Mouse (Mus musculus) heart, embryonic 10.5 days (tissue): ENCODE data around the gene Rangap1. TPM values are rescaled to one million over a fixed set of nuclear protein-coding genes. Genes with fewer than 3 reads are reported as not detected.

Experiments
- DNase-seq: peaks from one replicate; pipeline ENCODE4 v3.0.0-alpha.2; 2017; ENCODE audit warnings: low spot score
- H3K27ac ChIP-seq: fragments of 300-500 bp; sonication (generic); 2 replicates; pipeline ENCODE4 v1.5.1; 2016; ENCODE audit warnings: mild to moderate bottlenecking
- H3K27me3 ChIP-seq: fragments of 300-500 bp; sonication (generic); 2 replicates; pipeline ENCODE4 v1.6.1; 2016; ENCODE audit warnings: mild to moderate bottlenecking; ENCODE audit not compliant: poor library complexity, insufficient read depth, severe bottlenecking
- H3K36me3 ChIP-seq: fragments of 300-500 bp; sonication (generic); 2 replicates; pipeline ENCODE4 v1.6.1; 2016; ENCODE audit warnings: mild to moderate bottlenecking, moderate library complexity
- H3K4me1 ChIP-seq: fragments of 300-500 bp; sonication (generic); 2 replicates; pipeline ENCODE4 v1.6.1; 2016; ENCODE audit warnings: mild to moderate bottlenecking
- H3K4me3 ChIP-seq: fragments of 300-500 bp; sonication (generic); 2 replicates; pipeline ENCODE4 v1.5.1; 2016; ENCODE audit warnings: mild to moderate bottlenecking, moderate library complexity
- H3K9me3 ChIP-seq: fragments of 300-500 bp; sonication (generic); 2 replicates; pipeline ENCODE4 v1.6.1; 2016; ENCODE audit warnings: mild to moderate bottlenecking, moderate library complexity
- WGBS: fragments of 180-500 bp; shearing (Covaris S2); methylation state at CpG from one replicate; pipeline ENCODE4 v1.1.7; 2016; 5-methylcytosine and 5-hydroxymethylcytosine counted together
- polyA plus RNA-seq: library from polyadenylated mRNA; unstranded; fragments of >200 nt; fragmentation: Nextera tagmentation; extraction: Ambion mirVana; gene quantifications from 2 replicates; pipeline ENCODE4 v1.2.1, GENCODE M21; 2016

The Rangap1 gene
- polyA plus RNA-seq, 1 experiment from 2014 or later, result 141 TPM

GRCm38 (mm10) chr15:81670231-81670640 lies 75.1 kb downstream of the Rangap1 start:
- no peak for DNase-seq
- H3K9me3 ChIP-seq, result no peaks in the 10 kb centered on the region
- no peak overlapping the region for H3K27ac ChIP-seq
- 82% methylated on average over 4 of the region's 4 CpGs for WGBS
- H3K27me3 ChIP-seq, result no peaks in the 10 kb centered on the region
- no peak overlapping the region for H3K4me3 ChIP-seq
- no peaks in the 10 kb centered on the region for H3K4me1 ChIP-seq
- H3K36me3 ChIP-seq, result peaks cover 61% of the 10 kb centered on the region

GRCm38 (mm10) chr15:81666957-81667356 lies 78.4 kb downstream of the Rangap1 start:
- Histone ChIP-seq H3K27ac (no peak overlapping the region), H3K27me3 (no peaks in the 10 kb centered on the region), H3K9me3 (no peaks in the 10 kb centered on the region), H3K4me3 (no peak overlapping the region), H3K36me3 (peaks cover 42% of the 10 kb centered on the region), H3K4me1 (peaks cover 5% of the 10 kb centered on the region)
- no peak for DNase-seq
- 88% methylated on average over 10 of the region's 10 CpGs for WGBS

- Histone ChIP-seq H3K9me3 (no peaks in the 10 kb centered on the region), H3K4me3 (peak within 1 kb of the TSS; percentile 93), H3K4me1 (peaks cover 5% of the 10 kb centered on the region), H3K36me3 (peaks cover 22% of the 10 kb centered on the region), H3K27me3 (no peaks in the 10 kb centered on the region), H3K27ac (peak within 1 kb of the TSS; percentile 88)
- 1% methylated on average over 55 of the region's 55 CpGs for WGBS
- DNase-seq, result peak; percentile 98
Measured at GRCm38 (mm10) chr15:81663697-81664561, 81.4 kb downstream of the Rangap1 start, which contains the start of gene L3mbtl2. Gene L3mbtl2 (plus strand): TSS chr15:81663889.

- no peak for DNase-seq
- Histone ChIP-seq H3K36me3 (peaks cover 16% of the 10 kb centered on the region), H3K27me3 (no peaks in the 10 kb centered on the region), H3K27ac (peak overlapping the region; percentile 88; the same call in 1 of the 2 replicates), H3K4me3 (peak overlapping the region; percentile 93), H3K9me3 (no peaks in the 10 kb centered on the region), H3K4me1 (peaks cover 5% of the 10 kb centered on the region)
- 49% methylated on average over 10 of the region's 10 CpGs for WGBS
Measured at GRCm38 (mm10) chr15:81663281-81663680, 82.0 kb downstream of the Rangap1 start.

GRCm38 (mm10) chr15:81661701-81662100 lies 83.6 kb downstream of the Rangap1 start:
- 91% methylated on average over 2 of the region's 2 CpGs for WGBS

More at GRCm38 (mm10) chr15:81661701-81662100, 83.6 kb downstream of the Rangap1 start:
- no peaks in the 10 kb centered on the region for H3K9me3 ChIP-seq
- DNase-seq, result no peak
- no peak overlapping the region for H3K27ac ChIP-seq
- no peaks in the 10 kb centered on the region for H3K27me3 ChIP-seq
- H3K36me3 ChIP-seq, result no peaks in the 10 kb centered on the region
- peaks cover 5% of the 10 kb centered on the region for H3K4me1 ChIP-seq
- H3K4me3 ChIP-seq, result no peak overlapping the region

Other genes starting within 250 kb of the Rangap1 start
- gene Ep300, start 160.2 kb downstream of the Rangap1 start, polyA plus RNA-seq, result 15.0 and 25.3 TPM in 2 replicates
- 28.0 and 31.3 TPM in 2 replicates for gene L3mbtl2, start 81.6 kb downstream of the Rangap1 start, polyA plus RNA-seq
- gene Chadl, start 48.2 kb downstream of the Rangap1 start, polyA plus RNA-seq, result 0.53 and 1.4 TPM in 2 replicates
- gene Zc3h7b, start 473 bp downstream of the Rangap1 start, polyA plus RNA-seq, result 30.1 and 34.2 TPM in 2 replicates
- 17.3 and 20.2 TPM in 2 replicates for gene Tef, start 56.9 kb upstream of the Rangap1 start, polyA plus RNA-seq
- 13.0 and 15.6 TPM in 2 replicates for gene Tob2, start 113.3 kb upstream of the Rangap1 start, polyA plus RNA-seq
- gene Phf5a, start 126.4 kb upstream of the Rangap1 start, polyA plus RNA-seq, result 154 and 200 TPM in 2 replicates
- gene Aco2, start 126.8 kb upstream of the Rangap1 start, polyA plus RNA-seq, result 320 and 472 TPM in 2 replicates
- gene Polr3h, start 180.7 kb upstream of the Rangap1 start, polyA plus RNA-seq, result 108 and 120 TPM in 2 replicates
- gene Csdc2, start 191.2 kb upstream of the Rangap1 start, polyA plus RNA-seq, result 6.4 and 7.4 TPM in 2 replicates
- gene Pmm1, start 215.4 kb upstream of the Rangap1 start, polyA plus RNA-seq, result 24.0 and 28.6 TPM in 2 replicates
- not detected in 2 replicates for gene 1700029P11Rik, start 235.0 kb upstream of the Rangap1 start, polyA plus RNA-seq
- 98.6 and 99.8 TPM in 2 replicates for gene Xrcc6, start 242.3 kb upstream of the Rangap1 start, polyA plus RNA-seq